Mouse (Mus musculus): ENCODE data around the gene Srebf2. TPM values are rescaled to one million over a fixed set of nuclear protein-coding genes. Genes with fewer than 3 reads are reported as not detected.
A peak's percentile ranks its signal among the peaks of the same experiment; 100 is the strongest.
"Not testable (repeated sequence)": the region's sequence is repeated elsewhere in the genome, so short reads cannot be mapped to it uniquely, and the experiment has no call there.

Gene Srebf2
- total RNA-seq, 4 experiments from 2014 or later: 175 to 214 (median 189) TPM

- no peak for DNase-seq (ENCODE audit: low spot score in 2 of 2)
Observed at GRCm38 (mm10) chr15:82223657-82224601, 76.9 kb downstream of the Srebf2 start, which contains the start of gene Tnfrsf13c. Tnfrsf13c (minus strand) TSS chr15:82224369.

GRCm38 (mm10) chr15:82224602-82225215 lies 77.7 kb downstream of the Srebf2 start:
- DNase-seq (ENCODE audit: low spot score in 2 of 2): no peak

GRCm38 (mm10) chr15:82225769-82226168 lies 78.8 kb downstream of the Srebf2 start:
- DNase-seq (ENCODE audit: low spot score in 2 of 2): no peak

- DNase-seq (ENCODE audit: low spot score in 2 of 2): no peak
Observed at GRCm38 (mm10) chr15:82229542-82230045, 82.6 kb downstream of the Srebf2 start.

GRCm38 (mm10) chr15:82230098-82230611 lies 83.2 kb downstream of the Srebf2 start:
- no peak for DNase-seq (ENCODE audit: low spot score in 2 of 2)

- DNase-seq (ENCODE audit: low spot score in 2 of 2): no peak
Observed at GRCm38 (mm10) chr15:82231100-82231499, 84.1 kb downstream of the Srebf2 start.

- peak in 1 of 2 experiments; percentile 48 for DNase-seq (ENCODE audit: low spot score in 2 of 2)
Observed at GRCm38 (mm10) chr15:82231591-82232378, 84.8 kb downstream of the Srebf2 start.

GRCm38 (mm10) chr15:82232651-82233050 lies 85.7 kb downstream of the Srebf2 start:
- DNase-seq (ENCODE audit: low spot score in 2 of 2): no peak

- no peak for DNase-seq (ENCODE audit: low spot score in 2 of 2)
Observed at GRCm38 (mm10) chr15:82235661-82236060, 88.7 kb downstream of the Srebf2 start.

GRCm38 (mm10) chr15:82236565-82236964 lies 89.6 kb downstream of the Srebf2 start:
- DNase-seq (ENCODE audit: low spot score in 2 of 2): peak; percentile 66 to 84

- DNase-seq (ENCODE audit: low spot score in 2 of 2): no peak
Observed at GRCm38 (mm10) chr15:82243311-82243710, 96.3 kb downstream of the Srebf2 start.

GRCm38 (mm10) chr15:82243742-82244114 lies 96.7 kb downstream of the Srebf2 start:
- DNase-seq (ENCODE audit: low spot score in 2 of 2): no peak

- peak; percentile 84 to 91 for DNase-seq (ENCODE audit: low spot score in 2 of 2)
Observed at GRCm38 (mm10) chr15:82244115-82244804, 97.3 kb downstream of the Srebf2 start, which contains the start of gene Cenpm. Cenpm (minus strand) TSS chr15:82244748.

GRCm38 (mm10) chr15:82244805-82245161 lies 97.8 kb downstream of the Srebf2 start:
- DNase-seq (ENCODE audit: low spot score in 2 of 2): not testable (repeated sequence)

- no peak for DNase-seq (ENCODE audit: low spot score in 2 of 2)
Observed at GRCm38 (mm10) chr15:82247131-82247776, 100.3 kb downstream of the Srebf2 start.

- DNase-seq (ENCODE audit: low spot score in 2 of 2): no peak
Observed at GRCm38 (mm10) chr15:82251579-82251978, 104.6 kb downstream of the Srebf2 start.

GRCm38 (mm10) chr15:82252097-82252496 lies 105.1 kb downstream of the Srebf2 start, which contains the start of gene 1500009C09Rik:
1500009C09Rik (plus strand) TSS chr15:82252397.
- no peak for DNase-seq (ENCODE audit: low spot score in 2 of 2)
